Mouse (Mus musculus): Measurements from ENCODE around the gene Alpk1.
A peak's percentile ranks its signal among the peaks of the same experiment; 100 is the strongest.

Alpk1 gene

DNA sequence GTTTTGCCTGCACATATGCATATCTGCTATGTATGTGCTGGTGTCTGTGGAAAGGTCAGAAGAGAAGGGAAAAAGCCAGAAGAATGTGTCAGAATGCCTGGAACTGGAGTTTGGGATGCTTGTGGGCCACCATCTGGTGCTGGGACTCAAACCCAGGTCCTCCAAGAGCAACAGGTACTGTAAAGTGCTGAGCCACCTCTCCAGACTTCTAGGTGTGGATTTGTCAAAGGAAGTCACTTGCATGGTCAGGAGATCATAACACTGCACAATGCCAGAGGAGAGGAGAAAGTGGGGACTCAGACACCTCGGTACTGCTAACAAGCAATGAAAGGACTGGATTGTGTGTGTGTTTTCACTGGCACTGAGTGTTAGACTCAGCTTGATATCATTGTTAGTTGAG, 150.1 kb downstream of the Alpk1 start:
- no peak for DNase-seq (ENCODE audit: low spot score in 2 of 2)

DNA sequence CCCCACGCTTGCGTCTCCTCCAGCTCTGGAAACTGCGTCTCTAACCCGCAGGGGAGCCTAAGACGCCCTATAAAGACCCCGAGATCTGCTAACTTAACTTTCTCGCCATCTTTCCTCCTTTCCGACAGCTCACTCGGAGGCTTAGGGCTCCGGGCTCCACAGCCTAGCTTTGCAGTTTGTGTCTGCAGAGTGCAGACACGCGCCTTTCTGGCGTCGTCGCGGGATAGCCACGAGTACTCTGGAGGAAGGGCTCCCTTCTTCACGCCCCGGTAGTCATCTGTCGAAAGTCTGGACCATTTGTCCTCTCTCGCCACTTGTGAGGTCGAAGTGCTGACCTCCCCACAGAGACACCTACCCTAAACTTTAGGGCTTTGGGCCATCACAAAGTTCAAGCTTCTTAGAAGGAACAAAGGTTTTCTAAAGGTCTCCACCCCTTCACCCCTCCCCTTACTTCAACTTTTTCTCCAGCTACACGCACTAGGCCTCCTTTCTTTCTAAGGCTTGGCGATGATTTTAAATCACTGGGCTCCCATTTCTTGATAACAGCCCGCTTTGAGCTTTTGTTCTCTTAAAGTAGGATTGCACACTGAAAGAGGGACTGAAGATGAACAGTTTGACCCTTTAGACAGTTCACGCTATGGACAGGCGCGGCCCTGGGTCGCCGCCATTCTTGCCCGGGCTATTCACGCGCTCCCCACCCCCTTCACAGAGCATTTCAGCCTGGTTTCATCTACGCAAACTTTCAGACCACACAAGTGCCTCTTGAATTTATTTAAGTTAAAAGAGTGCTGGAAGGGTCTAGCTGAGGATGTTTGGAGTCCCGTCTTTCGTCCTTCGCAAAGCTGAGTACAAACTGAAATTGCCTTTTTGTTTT, 151.8 kb downstream of the Alpk1 start:
- no peak for DNase-seq (ENCODE audit: low spot score in 2 of 2)

DNA sequence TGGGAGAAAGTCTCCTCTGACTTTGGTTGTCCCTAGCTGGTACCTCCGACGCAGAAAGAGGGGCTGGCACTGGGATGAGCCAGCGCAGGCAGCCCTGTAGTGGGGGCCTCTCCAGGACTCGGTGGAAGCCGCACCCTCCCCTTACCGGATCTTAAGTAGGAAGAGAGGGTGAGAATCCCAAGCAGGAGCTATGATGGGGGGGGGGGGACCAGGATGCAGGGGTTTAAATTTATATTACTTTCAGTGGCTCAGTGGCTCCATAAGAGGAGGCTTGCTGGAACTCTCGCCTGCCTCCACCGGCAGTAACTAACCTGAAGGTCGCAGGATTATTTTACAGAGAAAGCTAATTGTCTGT, 152.4 kb downstream of the Alpk1 start:
- DNase-seq (ENCODE audit: low spot score in 2 of 2) = no peak

DNA sequence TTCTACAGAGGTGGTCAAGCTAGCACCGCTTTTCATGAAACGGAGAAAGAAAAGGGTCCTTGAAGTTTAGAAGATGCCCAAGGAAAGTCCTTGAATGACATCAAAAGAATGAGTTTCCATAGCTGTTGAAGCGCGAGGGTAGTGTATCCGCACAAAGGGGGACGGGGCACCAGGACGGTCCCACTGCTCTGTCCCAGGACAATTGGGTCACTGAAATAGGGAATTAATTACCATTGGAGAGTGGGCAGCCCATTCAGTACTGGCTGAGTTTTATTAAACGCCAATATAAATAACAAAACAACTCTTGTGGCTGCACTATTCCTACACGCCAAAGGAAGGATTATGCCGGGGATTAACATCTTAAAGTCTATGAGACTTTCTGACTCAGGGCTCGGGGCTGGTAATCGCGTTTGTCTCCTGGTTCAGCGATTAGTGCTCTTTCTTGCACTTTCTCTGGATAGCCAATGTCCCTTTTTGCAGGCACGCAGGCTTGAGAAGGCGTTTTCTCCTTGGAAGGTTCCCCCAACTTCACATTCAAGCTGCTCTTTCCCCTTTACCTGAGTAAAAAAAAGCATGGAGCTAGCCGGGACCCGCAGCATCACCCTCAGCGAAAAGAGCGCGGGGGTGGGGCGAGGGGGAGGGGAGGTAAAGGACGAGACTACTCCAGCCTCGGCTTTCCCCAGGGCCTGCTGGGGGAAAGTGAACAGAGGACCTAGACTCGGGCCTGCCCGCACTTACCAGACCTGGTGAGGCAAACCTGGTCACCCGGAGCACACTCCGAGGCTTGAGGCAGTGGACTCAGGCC, 153.0 kb downstream of the Alpk1 start:
- DNase-seq (ENCODE audit: low spot score in 2 of 2) = no peak

DNA sequence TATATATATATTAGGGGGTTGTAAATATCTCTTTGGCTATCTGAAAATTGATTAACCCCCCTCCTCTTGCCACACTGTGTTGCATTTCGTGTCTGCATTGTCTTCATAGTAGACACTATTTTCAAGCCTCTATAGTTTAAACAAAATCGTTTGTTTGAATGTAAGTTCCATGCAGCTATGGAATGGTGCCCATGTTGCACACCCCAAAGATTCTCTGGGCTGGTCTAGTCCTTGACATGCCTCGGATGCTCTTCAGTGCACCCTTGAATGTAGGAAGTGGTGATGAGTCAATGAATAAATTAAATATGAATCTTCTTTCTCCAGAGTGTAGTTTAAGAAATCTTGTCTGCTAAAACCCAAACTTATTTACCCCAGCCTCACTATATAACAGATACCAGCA, 153.8 kb downstream of the Alpk1 start:
- no peak for DNase-seq (ENCODE audit: low spot score in 2 of 2)

DNA sequence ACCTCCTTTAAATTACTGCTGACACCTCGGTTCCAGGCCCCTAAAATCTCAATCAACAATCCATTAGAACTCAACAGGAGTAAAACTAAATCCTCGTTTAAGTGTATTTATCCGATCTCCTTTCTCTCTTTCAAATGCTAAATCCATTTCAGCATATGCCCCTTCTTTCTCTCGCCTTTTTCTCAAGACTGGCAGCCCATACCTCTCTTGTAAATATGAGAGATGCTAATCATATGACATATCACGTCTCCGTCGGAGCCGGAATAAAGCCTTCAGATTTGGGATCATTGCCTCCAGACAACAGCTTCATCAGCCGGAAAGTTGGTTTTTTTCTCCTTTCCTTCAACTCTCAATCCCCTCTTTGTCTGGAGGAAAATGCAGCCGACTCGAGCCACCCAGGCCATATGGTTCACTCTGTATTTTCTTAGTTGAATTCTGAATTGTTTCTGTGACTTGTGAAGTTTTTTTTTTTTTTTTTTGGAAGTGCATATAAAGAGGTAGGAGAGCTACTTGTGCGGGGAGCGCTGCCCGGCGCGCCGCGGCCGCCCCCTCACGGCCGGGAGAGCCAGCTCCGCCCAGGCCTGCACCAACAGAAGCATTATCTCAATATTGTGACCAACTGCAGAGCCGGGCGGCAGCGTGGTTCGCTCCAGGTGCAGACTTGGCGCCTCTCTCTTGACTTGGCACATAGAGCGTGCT, 154.5 kb downstream of the Alpk1 start:
- DNase-seq (ENCODE audit: low spot score in 2 of 2) = no peak

DNA sequence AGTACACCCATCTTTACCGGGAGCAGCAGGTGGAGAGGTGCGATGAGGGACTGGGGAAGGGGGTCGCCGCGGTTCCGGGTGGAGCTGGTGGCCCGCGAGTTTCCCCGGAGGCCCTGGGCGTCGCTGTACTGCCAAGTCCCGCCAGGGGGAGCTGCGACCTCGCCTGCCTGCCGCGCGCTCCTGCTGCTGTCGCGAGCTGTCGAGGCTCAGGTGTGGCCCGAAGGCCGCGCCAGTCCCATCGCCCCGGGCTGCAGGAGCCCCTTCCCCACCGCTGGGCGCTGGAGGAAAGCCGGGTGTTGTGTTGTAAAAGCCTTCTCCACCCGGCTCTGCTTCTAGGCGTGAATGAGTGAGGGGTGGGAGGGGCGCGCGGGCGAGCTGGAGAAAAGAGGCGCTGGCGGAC, 155.0 kb downstream of the Alpk1 start:
- DNase-seq (ENCODE audit: low spot score in 2 of 2) = peak in 1 of 2 experiments; percentile 31
